Mouse (Mus musculus): ENCODE data around the gene Irs3.
"Not testable (repeated sequence)": the region's sequence is repeated elsewhere in the genome, so short reads cannot be mapped to it uniquely, and the experiment has no call there.

The Irs3 gene

DNA sequence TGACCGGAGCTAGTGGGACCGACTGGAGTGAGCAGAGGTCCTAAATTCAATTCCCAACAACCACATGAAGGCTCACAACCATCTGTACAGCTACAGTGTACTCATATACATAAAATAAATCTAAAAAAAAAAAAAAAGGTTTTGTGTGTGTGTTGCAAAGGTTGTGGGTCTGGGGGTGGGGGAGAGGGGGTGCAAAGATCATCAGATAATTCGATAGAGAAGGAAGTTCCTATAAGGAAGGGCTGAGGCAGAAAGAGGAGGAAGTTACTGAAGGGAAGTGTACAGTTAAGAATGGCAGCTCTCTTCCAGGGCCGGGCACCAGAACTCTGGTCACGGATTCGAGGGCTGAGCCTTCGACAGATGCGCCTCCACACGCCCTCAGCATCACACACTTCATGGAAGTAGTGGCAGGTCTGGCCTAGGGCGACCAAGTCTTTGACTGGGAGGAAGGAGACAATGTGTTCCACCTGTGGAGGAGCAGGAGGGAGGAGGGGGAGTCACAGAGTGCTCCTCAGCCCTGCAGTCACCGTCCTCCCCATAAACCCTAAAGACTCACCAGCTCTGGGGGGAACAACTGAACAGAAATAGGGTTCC lies 21.5 kb downstream of the Irs3 start:
- no peak for DNase-seq (ENCODE audit: low read depth)

DNA sequence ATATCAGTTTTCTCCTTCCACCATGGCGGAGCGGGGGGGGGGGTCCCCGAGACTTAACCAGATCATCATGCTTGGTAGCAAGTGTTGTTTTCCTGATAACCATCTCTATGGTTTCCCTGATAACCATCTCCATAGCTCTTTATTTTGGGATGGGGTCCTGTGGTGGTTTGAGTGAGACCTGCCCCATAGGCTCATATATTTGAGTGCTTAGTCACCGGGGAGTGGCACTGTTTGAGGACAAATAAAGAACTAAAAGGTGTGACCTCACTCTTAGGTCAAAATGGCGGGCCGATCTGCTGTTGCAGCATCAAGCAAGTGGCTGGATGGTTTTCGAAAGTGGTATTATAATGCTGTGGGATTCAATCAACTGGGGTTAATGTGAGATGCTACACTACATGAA lies 30.2 kb downstream of the Irs3 start:
- DNase-seq (ENCODE audit: low read depth), result no peak

DNA sequence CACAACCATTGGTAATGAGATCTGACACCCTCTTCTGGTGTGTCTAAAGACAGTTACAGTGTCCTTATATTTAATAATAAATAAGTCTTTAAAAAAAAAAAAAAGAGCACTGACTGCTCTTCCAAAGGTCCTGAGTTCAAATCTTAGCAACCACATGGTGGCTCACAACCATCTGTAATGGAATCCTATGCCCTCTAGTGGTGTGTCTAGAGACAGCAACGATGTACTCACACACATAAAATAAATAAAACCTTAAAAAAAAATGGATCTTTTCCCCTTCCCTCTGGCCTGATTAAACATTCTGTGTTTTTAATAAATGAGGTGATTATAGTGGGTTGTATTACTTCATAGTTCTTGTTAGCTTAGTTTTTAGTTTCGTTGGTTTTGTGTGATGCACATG lies 30.6 kb downstream of the Irs3 start:
- not testable (repeated sequence) for DNase-seq (ENCODE audit: low read depth)

DNA sequence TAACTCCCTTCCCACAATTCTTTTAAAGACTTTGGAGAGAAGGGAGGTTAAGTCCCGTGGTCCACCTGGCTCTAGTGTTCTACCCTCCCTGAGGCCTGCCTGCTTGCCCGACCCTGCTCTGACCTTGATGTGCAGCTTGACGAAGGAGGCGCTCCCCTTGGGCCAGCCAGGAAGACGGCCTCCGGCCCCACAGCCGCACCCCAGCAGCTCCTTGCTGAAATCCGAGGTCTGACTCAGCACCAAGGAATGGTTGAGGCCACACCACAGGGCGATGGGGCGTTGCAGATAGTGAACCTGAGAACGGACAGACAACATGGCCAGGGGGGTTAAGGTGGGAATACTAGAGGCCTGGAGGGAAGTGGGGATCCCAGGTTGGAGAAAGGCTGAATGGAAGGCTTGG lies 32.0 kb downstream of the Irs3 start, which contains the start of gene Pcolce:
TSS of gene Pcolce (minus strand) at position 235 of the 400 bp plus-strand sequence.
- no peak for DNase-seq (ENCODE audit: low read depth)

DNA sequence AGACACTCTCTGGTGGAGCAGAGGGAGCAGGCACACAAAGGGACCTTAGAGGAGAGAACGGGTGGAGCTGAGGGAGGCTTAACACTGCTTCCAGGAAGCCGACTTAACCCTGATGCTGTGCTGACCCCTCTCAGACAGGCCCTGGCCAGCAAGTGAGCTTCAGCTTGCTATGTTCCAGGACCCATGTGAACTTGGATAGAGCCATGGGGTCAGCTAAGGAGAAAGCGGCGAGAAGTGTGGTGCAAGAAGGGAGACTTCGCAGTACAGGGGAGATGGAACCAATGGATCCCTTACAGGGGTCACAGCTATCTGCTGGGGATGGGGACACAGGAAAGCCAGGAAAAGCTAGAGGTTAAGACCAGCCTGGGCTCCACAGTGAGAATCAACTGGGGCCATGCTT lies 32.4 kb downstream of the Irs3 start:
- DNase-seq (ENCODE audit: low read depth), result no peak

DNA sequence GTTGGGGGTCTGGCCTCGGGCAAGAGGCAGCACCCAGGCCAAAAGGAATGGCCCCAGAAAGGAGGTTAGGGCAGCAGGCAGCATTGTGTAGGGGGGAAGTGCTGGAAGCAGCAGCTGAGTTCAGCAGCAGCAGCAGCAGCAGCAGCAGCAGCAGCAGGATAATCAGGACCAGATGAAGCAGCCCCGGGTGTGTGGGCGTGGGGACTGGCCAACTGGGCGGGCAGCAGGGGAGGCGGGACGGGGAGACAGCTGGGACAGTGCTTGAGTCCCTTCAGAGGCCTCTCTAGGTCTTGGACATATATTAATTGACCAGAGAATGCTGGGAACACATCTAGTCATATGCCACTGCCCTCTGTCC lies 34.3 kb downstream of the Irs3 start:
- DNase-seq (ENCODE audit: low read depth), result no peak

DNA sequence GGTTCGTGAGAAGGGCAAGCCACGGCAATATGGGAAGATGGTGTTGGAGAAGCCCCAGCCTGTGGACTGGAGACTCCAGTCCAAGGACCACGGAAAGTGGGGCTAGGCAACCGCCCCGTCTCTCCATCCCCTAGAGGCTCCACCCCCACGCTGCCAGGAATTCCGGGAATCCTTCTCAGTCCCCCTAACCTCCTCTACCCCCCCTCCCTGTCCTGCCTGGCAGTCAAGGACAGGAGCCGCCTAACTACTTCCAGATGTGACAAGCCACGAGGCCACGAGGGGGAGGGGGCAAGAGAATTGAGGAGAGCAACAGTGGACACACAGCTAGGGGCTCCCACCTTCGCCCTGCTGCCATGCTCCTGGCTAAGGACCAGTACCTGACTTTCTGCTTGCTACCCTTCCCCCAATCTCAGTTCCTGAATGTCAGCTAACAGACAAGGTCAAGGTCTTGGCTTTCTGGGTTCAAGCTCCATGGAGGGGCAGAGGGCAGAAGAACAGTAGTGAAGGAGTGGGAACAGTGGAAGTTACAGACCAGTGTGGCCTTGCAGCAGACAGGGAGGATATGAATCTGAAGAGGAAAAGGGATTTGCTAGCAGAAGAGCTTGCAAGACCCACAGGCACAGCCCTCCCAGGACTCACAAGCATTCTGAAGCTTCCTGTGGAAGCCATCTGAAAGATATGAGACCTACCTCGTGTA lies 34.8 kb downstream of the Irs3 start:
- DNase-seq (ENCODE audit: low read depth), result no peak

DNA sequence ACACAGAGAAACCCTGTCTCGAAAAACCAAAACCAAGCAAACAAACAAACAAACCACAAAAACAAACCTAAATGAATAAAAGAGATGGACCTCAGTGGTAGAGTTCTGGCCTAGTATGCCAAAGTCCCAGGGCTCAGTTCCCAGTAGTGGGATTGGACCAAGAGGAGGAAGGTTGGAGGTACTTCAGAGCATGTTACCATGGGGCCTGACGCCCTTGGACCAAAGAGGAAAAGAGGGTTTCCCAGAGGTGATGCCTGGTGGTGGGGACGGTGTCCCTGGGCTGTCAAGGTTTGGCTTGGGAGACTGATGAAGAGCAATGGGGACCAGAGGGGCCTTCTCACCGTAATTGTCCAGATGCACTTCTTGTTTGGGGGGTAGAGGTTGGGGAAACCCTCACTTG lies 35.5 kb downstream of the Irs3 start:
- no peak for DNase-seq (ENCODE audit: low read depth)

DNA sequence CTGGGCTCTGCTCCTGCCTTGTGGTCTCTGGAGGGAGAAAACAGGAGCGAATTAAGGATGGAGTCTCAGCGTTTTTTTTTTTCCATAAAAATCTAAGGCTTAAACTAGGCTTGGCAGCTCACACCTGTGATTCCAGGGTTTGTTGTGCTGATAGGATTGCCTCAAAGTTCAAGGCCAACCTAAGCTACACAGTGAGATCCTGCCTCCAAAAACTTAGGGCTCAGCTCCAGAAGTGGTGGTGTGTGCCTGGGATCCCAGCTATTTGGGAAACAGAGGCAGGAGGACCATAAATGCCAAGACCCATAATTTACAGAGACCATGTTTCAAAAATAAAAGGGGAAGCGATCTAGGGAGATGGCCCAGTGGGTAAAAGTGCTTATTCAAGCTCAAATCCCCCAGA lies 36.2 kb downstream of the Irs3 start:
- DNase-seq (ENCODE audit: low read depth), result no peak

DNA sequence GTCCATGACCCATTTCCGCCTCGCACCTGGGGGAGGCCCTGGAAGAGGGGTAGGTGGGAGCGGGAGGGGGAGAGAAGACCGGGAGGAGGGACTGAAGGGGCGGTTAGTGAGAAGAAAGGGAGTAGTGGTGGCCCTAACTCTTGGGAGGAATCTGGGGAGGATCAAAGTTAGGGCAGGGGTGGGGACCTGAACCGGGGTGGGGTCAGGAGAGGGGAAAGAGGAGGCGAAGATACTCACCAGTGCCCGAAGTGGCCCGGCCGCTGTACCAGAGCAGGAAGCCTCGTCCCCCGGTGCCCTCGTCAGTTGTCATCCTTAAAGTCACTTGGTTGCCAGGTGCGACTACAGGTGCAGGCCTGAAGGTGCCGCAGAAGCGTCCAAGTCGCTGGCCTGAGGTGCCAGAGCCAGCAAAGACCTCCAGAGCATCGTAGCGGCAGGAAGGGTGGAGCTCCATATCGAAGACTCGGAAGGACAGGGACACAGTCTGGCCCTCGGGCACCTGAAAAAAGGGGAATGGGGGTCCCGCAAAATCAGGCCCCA lies 36.8 kb downstream of the Irs3 start:
- no peak for DNase-seq (ENCODE audit: low read depth)

DNA sequence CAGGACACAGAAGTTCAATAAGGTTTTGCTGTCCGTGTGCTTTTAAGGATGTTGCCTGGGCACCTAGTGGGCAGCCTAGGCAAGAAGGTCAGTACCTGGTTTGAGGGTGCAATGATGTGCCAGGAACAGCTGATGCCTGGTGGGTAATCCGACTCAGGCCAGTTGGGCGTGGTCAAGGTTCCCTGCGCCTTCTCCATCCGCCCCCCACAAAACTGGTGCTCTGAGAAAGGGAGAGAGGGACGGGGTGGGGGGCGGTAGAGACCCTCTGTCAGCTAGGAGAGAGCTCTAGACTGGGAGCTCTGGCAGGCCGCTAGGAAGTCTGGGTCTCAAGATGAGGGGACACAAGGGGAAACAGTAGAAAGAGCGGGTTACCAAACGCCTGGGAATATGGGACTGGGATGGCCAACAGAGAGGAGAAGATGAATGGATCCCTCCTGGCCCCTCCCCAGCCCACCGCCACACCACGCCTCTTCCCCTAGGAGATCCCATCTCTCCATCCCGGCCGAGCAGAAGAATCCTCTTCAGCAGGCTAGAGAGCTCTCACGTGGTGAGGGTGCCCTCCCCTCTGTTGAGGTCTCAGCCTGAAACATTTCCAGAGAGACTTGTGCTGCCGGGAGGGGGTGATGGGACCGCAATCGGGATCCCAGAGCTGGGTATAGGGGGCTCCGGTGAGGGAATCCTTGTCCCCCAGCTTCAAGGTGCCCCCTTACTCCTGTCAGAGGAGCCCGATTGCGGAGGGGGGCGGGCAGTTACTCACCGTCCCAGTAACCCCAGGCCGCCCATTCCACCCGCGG lies 37.5 kb downstream of the Irs3 start:
- no peak for DNase-seq (ENCODE audit: low read depth)

DNA sequence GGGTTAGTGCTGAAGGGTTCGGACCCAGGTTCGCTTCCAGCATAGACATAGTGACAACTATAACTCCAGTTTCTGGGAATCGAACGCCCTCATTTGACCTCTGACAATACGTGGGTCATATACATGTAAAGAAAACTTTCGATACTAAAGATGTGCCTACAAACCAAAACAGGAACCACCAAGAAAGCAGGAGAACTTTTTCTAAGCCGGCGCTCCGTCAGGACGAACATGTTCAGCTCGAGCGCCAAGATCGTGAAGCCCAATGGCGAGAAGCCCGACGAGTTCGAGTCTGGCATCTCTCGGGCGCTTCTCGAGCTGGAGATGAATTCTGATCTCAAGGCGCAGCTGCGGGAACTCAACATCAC lies 44.2 kb downstream of the Irs3 start:
- DNase-seq (ENCODE audit: low read depth), result no peak

DNA sequence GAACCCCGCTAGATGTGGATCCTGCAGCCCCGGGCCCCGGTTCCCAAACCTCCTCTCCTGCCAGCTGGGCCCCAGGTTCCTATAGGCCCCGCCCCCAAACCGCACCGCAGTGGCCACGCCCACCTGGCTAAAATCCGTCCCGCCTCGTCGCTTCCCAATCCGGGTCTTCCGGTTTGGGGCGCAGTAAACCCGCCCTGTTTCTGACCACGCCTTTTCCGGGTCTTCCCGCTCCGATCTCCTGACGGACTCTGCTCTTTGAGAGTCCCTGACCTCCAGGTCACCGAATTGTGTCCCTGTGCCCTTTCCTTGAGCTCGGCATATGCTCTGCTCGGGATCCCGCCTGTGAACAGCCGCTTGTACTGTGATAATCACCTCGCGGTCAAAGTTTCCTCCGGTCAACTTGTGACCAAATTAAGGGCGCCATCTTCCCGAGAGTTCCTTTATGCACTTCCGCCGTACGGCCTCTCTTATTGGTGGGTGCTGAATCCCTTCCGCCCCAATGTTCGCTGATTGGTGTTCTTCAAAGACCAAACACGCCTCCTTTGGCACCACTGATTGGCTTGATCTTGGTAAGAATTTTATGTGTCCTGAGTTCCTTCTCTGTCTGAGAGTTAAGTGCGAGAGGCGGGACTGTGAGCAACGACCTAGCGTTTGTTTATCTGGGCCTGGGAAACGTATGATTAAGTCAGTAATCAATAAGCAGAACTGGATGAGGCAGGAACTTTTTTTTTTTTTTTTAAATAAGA lies 44.7 kb downstream of the Irs3 start, which contains the start of gene Mospd3:
TSS of gene Mospd3 (minus strand) at position 440 of the 746 bp plus-strand sequence.
- peak; percentile 98 for DNase-seq (ENCODE audit: low read depth)

DNA sequence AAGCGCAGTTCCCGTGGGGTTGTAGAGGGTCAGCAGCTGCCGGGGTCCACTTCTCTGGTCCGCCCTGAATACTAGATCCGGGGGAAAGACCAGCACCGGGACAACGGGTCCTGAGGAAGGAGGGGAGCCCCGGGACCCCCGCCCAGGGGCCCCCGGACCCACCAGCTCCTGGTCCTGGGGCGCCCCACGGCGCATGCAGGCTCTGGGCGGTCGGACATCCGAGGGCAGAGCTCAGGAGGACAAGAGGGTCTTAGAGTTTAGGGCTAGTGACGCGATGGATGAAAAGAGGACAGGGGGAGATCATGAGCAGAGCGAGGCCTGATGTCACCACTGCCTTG lies 45.3 kb downstream of the Irs3 start:
- no peak for DNase-seq (ENCODE audit: low read depth)

DNA sequence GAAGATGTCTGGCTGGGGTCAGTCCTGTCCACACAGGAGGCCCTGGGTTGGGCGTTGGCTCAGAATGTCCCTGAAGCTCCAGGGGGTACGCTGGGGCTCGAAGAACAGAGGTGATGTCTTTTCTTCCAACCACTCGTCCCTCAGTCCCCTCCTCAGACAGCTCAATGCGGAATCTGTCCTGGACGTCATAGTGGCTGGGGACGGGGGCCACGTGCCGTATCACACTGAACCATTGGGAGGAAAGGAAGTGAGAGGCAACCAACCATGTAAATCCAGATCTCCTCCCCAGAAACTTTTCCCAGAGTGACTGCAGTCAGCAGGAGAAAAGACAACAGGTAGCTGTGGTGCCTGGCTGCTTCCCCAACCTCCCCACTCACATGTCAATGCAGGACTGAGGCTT lies 45.9 kb downstream of the Irs3 start:
- peak; percentile 46 for DNase-seq (ENCODE audit: low read depth)

DNA sequence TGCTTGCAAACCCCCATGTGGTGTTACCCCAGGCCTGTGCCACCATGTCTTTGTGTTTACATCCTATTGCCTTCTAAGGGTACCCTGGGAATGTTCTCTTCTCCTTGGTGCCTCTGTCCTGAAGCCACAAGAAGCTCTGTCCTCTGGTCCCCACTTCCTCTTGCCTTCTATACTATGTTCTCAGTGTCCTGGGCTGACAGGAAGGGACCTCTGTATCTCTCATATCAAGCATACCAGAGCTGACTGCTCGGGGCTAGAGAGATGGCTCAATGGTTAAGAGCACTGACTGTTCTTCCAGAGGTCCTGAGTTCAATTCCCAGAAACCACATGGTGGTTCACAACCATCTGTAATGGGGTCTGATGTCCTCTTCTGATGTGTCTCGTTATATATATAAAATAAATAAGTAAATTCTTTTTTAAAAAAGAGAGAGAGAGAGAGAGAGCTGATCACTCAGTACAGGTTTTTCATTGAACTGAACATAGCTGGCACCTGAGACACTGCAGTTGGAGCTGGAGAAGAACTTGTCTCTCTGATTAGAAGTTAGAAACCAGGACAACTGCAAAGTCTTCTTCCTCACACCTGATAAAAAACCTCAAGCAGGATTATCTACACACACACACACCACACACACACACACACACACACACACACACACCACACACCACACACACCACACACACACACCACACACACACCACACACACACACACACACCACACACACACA lies 47.3 kb downstream of the Irs3 start:
- DNase-seq (ENCODE audit: low read depth), result peak; percentile 23

DNA sequence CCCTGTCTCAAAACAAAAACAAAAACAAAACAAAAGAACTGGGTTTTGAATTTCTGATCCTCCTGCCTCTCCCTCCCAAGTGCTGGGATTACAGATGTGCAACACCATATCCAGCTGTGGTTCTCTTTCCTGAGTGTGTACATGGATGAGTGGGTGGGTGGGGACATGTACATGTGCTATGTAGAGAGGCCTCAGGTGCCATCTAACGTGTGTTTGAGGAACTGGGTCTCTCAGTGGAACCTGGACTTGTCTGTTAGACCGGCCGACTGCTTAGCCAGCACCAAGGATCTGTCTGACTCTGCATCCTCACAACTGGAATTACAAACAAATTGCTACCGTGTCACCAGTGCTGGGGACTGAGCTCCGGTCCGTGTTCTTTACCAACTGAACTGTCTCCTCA lies 47.9 kb downstream of the Irs3 start:
- peak; percentile 22 for DNase-seq (ENCODE audit: low read depth)

DNA sequence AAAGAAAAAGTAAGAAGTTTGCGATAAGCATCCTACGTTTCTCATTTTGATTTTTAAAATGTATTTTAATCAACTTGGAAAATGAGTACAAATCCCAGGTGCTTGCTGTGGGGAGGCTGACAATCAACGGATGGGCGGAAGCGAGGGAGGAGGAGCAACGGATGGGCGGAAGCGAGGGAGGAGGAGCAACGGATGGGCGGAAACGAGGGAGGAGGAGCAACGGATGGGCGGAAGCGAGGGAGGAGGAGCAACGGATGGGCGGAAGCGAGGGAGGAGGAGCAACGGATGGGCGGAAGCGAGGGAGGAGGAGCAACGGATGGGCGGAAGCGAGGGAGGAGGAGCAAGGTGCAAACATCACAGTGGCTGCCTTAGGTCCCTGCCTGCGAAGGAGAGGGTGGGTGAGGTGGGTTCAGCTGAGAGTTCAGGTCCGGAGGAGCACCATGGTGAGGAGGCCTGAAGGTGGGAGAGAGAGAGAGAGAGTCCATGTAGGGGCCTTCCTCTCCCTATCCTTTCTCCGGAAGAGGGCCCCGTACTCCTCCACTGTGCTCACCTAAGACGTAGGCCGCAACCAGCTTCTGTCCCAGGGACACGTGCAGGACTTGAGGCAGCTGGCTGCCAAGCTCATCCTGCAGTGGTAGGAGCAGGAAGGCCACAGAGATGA lies 48.8 kb downstream of the Irs3 start:
- peak; percentile 89 for DNase-seq (ENCODE audit: low read depth)

DNA sequence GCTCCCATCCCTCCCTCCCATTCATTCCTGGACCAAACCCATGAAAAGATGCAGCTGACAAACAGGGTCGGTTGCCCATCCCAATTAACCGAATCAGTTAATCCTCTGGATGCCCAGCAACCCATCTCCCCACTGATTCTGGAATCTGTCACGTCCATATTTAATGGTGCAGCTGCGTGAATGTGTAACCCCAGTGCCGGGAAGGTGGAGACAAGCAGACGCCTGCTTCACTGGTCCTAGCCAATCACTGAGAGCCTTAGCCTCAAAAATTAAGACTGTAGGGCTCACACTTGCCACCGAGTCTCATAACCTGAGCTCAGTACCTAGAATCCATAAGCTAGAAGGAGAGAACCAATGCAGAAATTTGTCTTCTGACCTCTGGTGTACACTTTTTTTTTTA lies 49.6 kb downstream of the Irs3 start:
- DNase-seq (ENCODE audit: low read depth), result no peak
